Mouse (Mus musculus): ENCODE measurements at regions not wholly inside any gene's neighbourhood (a gene's known extent, or its start where the extent isn't known, plus 50 kb on each side); places are given as distances from the start of the nearest gene placed in this dataset.

- TF ChIP-seq CTCF (IDR thresholded peaks at IDR 0.05; ENCODE audit: low read depth) (no peak), EP300 (IDR thresholded peaks at IDR 0.05; ENCODE audit: low read depth) (no peak)
Observed at GRCm38 (mm10) chr3:151647637-151648036, 102.1 kb downstream of the Ifi44 start.

Measured in heart, postnatal 0 days (tissue).